8 mouse cellular contexts compared by ENCODE assay signal in genomic region chr17:36866719-36867527, GRCm38 (mm10). TPM values are rescaled to one million over a fixed set of nuclear protein-coding genes. Genes with fewer than 3 reads are reported as not detected.
A peak's percentile ranks its signal among the peaks of the same experiment; 100 is the strongest.
DNase-seq lines count a peak whose midpoint lies in the region; ATAC-seq and TF ChIP-seq lines count a peak whose summit lies in the region.

TSS of gene Trim15 (minus strand) at chr17:36867210.

- 0 out of 2 replicates have a peak within 1 kb of the TSS, but pooled peaks have one; percentile 3 for H3K4me3 ChIP-seq in lung, embryonic 15.5 days
- no peak within 1 kb of the TSS for H3K4me3 ChIP-seq in lung, adult 2 months (replicated peaks; ENCODE audit: extremely low read depth, low read depth, low read length)
- H3K4me3 ChIP-seq in forebrain, embryonic 15.5 days, result peak within 1 kb of the TSS; percentile 26
- peak within 1 kb of the TSS; percentile 15 for H3K4me3 ChIP-seq in limb, embryonic 12.5 days (replicated peaks)
- H3K4me3 ChIP-seq in neural tube, embryonic 14.5 days (ENCODE audit: low read depth, low read length), result no peak within 1 kb of the TSS
- H3K4me3 ChIP-seq in layer of hippocampus, adult 2 months, result no peak within 1 kb of the TSS

- ATAC-seq in lung, embryonic 15.5 days (ENCODE audit: borderline replicate concordance, extremely low read depth, low FRiP score, low TSS enrichment), result no peak
- no peak for ATAC-seq in forebrain, embryonic 15.5 days (replicated peaks)
- ATAC-seq in limb, embryonic 12.5 days (ENCODE audit: insufficient number of reproducible peaks, insufficient read depth, low FRiP score, low TSS enrichment, low read depth), result no peak
- peak; percentile 41; the same call in 1 of the 2 replicates for ATAC-seq in neural tube, embryonic 14.5 days (ENCODE audit: low read depth)

- no peak for TF ChIP-seq POLR2A in lung, adult 2 months (IDR thresholded peaks at IDR 0.05; ENCODE audit: borderline replicate concordance, extremely low read depth, low read depth, low read length)

- no peaks in the 10 kb centered on the region for H3K36me3 ChIP-seq in lung, embryonic 15.5 days
- no peaks in the 10 kb centered on the region for H3K36me3 ChIP-seq in forebrain, embryonic 15.5 days
- no peaks in the 10 kb centered on the region for H3K36me3 ChIP-seq in limb, embryonic 12.5 days
- no peaks in the 10 kb centered on the region for H3K36me3 ChIP-seq in neural tube, embryonic 14.5 days (ENCODE audit: control insufficient read depth, insufficient read depth, low read length)

- TF ChIP-seq CTCF in lung, adult 2 months (IDR thresholded peaks at IDR 0.05; ENCODE audit: insufficient read depth, low read length), result no peak
- no peak for TF ChIP-seq CTCF in layer of hippocampus, adult 2 months (conservative IDR thresholded peaks at IDR 0.05)

- no peak for DNase-seq in lung, adult 2 months
- DNase-seq in frontal cortex, postnatal 36 days (ENCODE audit: low spot score in 2 of 2), result no peak
- no peak for DNase-seq in adrenal gland, postnatal 10 days
- no peak for DNase-seq in layer of hippocampus, adult 2 months (ENCODE audit: low spot score in 2 of 2)

- H3K4me1 ChIP-seq in lung, embryonic 15.5 days, result no peaks in the 10 kb centered on the region; the same call in 1 of the 2 replicates
- no peaks in the 10 kb centered on the region for H3K4me1 ChIP-seq in lung, adult 2 months (ENCODE audit: control insufficient read depth, insufficient read depth, low read length)
- H3K4me1 ChIP-seq in forebrain, embryonic 15.5 days, result no peaks in the 10 kb centered on the region; the same call in 1 of the 2 replicates
- peaks cover 8% of the 10 kb centered on the region; the same call in 1 of the 2 replicates for H3K4me1 ChIP-seq in limb, embryonic 12.5 days (replicated peaks)
- H3K4me1 ChIP-seq in neural tube, embryonic 14.5 days (ENCODE audit: control insufficient read depth, insufficient read depth, low read length), result no peaks in the 10 kb centered on the region

- no peak within 1 kb of the TSS for H3K9ac ChIP-seq in lung, embryonic 15.5 days
- 0 out of 2 replicates have a peak within 1 kb of the TSS, but pooled peaks have one; percentile 23 for H3K9ac ChIP-seq in forebrain, embryonic 15.5 days (replicated peaks)
- no peak within 1 kb of the TSS for H3K9ac ChIP-seq in limb, embryonic 12.5 days (replicated peaks)
- H3K9ac ChIP-seq in neural tube, embryonic 14.5 days (replicated peaks; ENCODE audit: low read depth, low read length), result peak within 1 kb of the TSS; percentile 35; the same call in 1 of the 2 replicates

- peaks cover 26% of the 10 kb centered on the region for H3K27me3 ChIP-seq in lung, embryonic 15.5 days
- 0 out of 2 replicates have a peak, but pooled peaks cover 7% of the 10 kb centered on the region for H3K27me3 ChIP-seq in forebrain, embryonic 15.5 days
- peaks cover 38% of the 10 kb centered on the region for H3K27me3 ChIP-seq in limb, embryonic 12.5 days
- no peaks in the 10 kb centered on the region for H3K27me3 ChIP-seq in neural tube, embryonic 14.5 days (ENCODE audit: control insufficient read depth, insufficient read depth, low read length)

- no peaks in the 10 kb centered on the region for H3K9me3 ChIP-seq in lung, embryonic 15.5 days
- no peaks in the 10 kb centered on the region for H3K9me3 ChIP-seq in forebrain, embryonic 15.5 days
- no peaks in the 10 kb centered on the region for H3K9me3 ChIP-seq in limb, embryonic 12.5 days
- no peaks in the 10 kb centered on the region for H3K9me3 ChIP-seq in neural tube, embryonic 14.5 days (ENCODE audit: control insufficient read depth, low read length)

- H3K4me2 ChIP-seq in lung, embryonic 15.5 days, result peak within 1 kb of the TSS; percentile 38
- peak within 1 kb of the TSS; percentile 40 for H3K4me2 ChIP-seq in forebrain, embryonic 15.5 days (replicated peaks)
- peak within 1 kb of the TSS; percentile 32 for H3K4me2 ChIP-seq in limb, embryonic 12.5 days
- H3K4me2 ChIP-seq in neural tube, embryonic 14.5 days (ENCODE audit: low read depth, low read length), result peak within 1 kb of the TSS; percentile 37; the same call in 1 of the 2 replicates

- WGBS in lung, embryonic 15.5 days, result 11% methylated on average over 29 of the region's 29 CpGs
- WGBS in lung, adult 2 months, result 12% methylated on average over 29 of the region's 29 CpGs
- 12% methylated on average over 29 of the region's 29 CpGs for WGBS in forebrain, embryonic 15.5 days
- WGBS in limb, embryonic 12.5 days, result 13% methylated on average over 29 of the region's 29 CpGs
- WGBS in neural tube, embryonic 14.5 days, result 17% methylated on average over 29 of the region's 29 CpGs

- no peak within 1 kb of the TSS for H3K27ac ChIP-seq in lung, embryonic 15.5 days
- H3K27ac ChIP-seq in forebrain, embryonic 15.5 days (replicated peaks), result no peak within 1 kb of the TSS
- H3K27ac ChIP-seq in limb, embryonic 12.5 days, result no peak within 1 kb of the TSS
- H3K27ac ChIP-seq in neural tube, embryonic 14.5 days (ENCODE audit: low read depth, low read length), result no peak within 1 kb of the TSS
- H3K27ac ChIP-seq in layer of hippocampus, adult 2 months, result no peak within 1 kb of the TSS

RNA-seq across cellular contexts. Expression of gene Trim15, which starts in this region (rescaled TPM):
- polyA plus RNA-seq in lung, embryonic 15.5 days (2015; fragmentation: Nextera tagmentation; extraction: Ambion mirVana), result 0.14 and 0.21 TPM in 2 replicates
- polyA plus RNA-seq in lung, adult 2 months (2012; rRNA removed), result 0.14 and 0.30 TPM in 2 replicates
- polyA plus RNA-seq in forebrain, embryonic 15.5 days (2015; fragmentation: Nextera tagmentation; extraction: Ambion mirVana), result 0.18 and 0.51 TPM in 2 replicates
- polyA plus RNA-seq in limb, embryonic 12.5 days (2016; fragmentation: Nextera tagmentation; extraction: Ambion mirVana), result 0.15 and 0.41 TPM in 2 replicates
- 0.25 and 0.90 TPM in 2 replicates for polyA plus RNA-seq in neural tube, embryonic 14.5 days (2014; fragmentation: Nextera tagmentation; extraction: Ambion mirVana)
- not detected for total RNA-seq in adrenal gland, postnatal 10 days (2021)
- not detected for total RNA-seq in layer of hippocampus, adult 2 months (2021)

Comparison
In these comparisons a context has a peak if more than half of its experiments do, and no peak if none do; other contexts are left out.
1. H3K4me3 ChIP-seq: peak in lung, embryonic 15.5 days (single experiment), forebrain, embryonic 15.5 days (single experiment) and limb, embryonic 12.5 days (single experiment); none in lung, adult 2 months (single experiment), neural tube, embryonic 14.5 days (single experiment) and layer of hippocampus, adult 2 months (single experiment).
2. Peak in ATAC-seq, H3K9ac ChIP-seq and H3K4me2 ChIP-seq in neural tube, embryonic 14.5 days; RNA of the gene not detected or under 1 TPM.
3. Peak in every context shown above with its lines, with median percentiles within 50 percentile points of each other: H3K4me2 ChIP-seq.